Mouse (Mus musculus) small intestine, adult 2 months (tissue): Measurements from ENCODE around the gene Nme7.

Experiments used
- CTCF ChIP-seq: fragments of 200-500 bp; IDR thresholded peaks from 2 replicates; pipeline ENCODE4 v1.5.1; 2012; ENCODE audit warnings: low read depth, mild to moderate bottlenecking, control low read depth, inconsistent platforms, low read length, moderate library complexity, mixed read lengths; ENCODE audit not compliant: insufficient replicate concordance, insufficient read length; ENCODE audit errors: extremely low read depth
- POLR2A ChIP-seq: fragments of 200-500 bp; IDR thresholded peaks from 2 replicates; pipeline ENCODE4 v1.6.1; 2012; ENCODE audit warnings: low read depth, mild to moderate bottlenecking, control low read depth, inconsistent platforms, low read length, moderate library complexity

GRCm38 (mm10) chr1:164326600-164327155 lies 22.8 kb downstream of the Nme7 start:
- TF ChIP-seq POLR2A (no peak), CTCF (no peak)
